Mouse (Mus musculus) neural tube, embryonic 11.5 days (tissue): Measurements from ENCODE around the gene Gm49425. TPM values are rescaled to one million over a fixed set of nuclear protein-coding genes. Genes with fewer than 3 reads are reported as not detected.

ENCODE experiments used
- ATAC-seq: fragments of 200-750 bp; cut with Nextera tagmentation; 2 replicates; pipeline ENCODE4 v1.8.0; 2017; ENCODE audit warnings: moderate number of reproducible peaks, mild to moderate bottlenecking, moderate TSS enrichment, moderate library complexity; ENCODE audit not compliant: insufficient read depth, low FRiP score, low TSS enrichment
- DNase-seq: peaks from one replicate; pipeline ENCODE4 v3.0.0-alpha.2; 2015; ENCODE audit warnings: low spot score
- H3K27ac ChIP-seq: fragments of 300-500 bp; sonication (generic); 2 replicates; pipeline ENCODE4 v1.5.1; 2014; ENCODE audit warnings: low read depth, mild to moderate bottlenecking, low read length
- H3K27me3 ChIP-seq: fragments of 300-500 bp; sonication (generic); 2 replicates; pipeline ENCODE4 v1.6.1; 2014; ENCODE audit warnings: mild to moderate bottlenecking, low read length, mixed read lengths; ENCODE audit not compliant: control insufficient read depth, insufficient read depth
- H3K36me3 ChIP-seq: fragments of 300-500 bp; sonication (generic); 2 replicates; pipeline ENCODE4 v1.6.1; 2014; ENCODE audit warnings: mild to moderate bottlenecking, low read length, moderate library complexity, mixed read lengths; ENCODE audit not compliant: control insufficient read depth, insufficient read depth
- H3K4me1 ChIP-seq: fragments of 300-500 bp; sonication (generic); 2 replicates; pipeline ENCODE4 v1.6.1; 2014; ENCODE audit warnings: low read length, mixed read lengths; ENCODE audit not compliant: control insufficient read depth, insufficient read depth
- H3K4me2 ChIP-seq: fragments of 300-500 bp; sonication (generic); 2 replicates; pipeline ENCODE4 v1.6.1; 2014; ENCODE audit warnings: low read depth, mild to moderate bottlenecking, moderate library complexity
- H3K4me3 ChIP-seq: fragments of 300-500 bp; sonication (generic); 2 replicates; pipeline ENCODE4 v1.5.1; 2014; ENCODE audit warnings: low read depth, low read length
- H3K9ac ChIP-seq: fragments of 300-500 bp; sonication (generic); 2 replicates; pipeline ENCODE4 v1.6.1; 2014; ENCODE audit warnings: mild to moderate bottlenecking, low read length
- H3K9me3 ChIP-seq: fragments of 300-500 bp; sonication (generic); 2 replicates; pipeline ENCODE4 v1.6.1; 2016; ENCODE audit warnings: low read length; ENCODE audit not compliant: control insufficient read depth
- WGBS: fragments of 180-500 bp; shearing (Covaris S2); extraction: QIAGEN DNeasy Blood & Tissue Kit; methylation state at CpG from one replicate; pipeline ENCODE4 v1.1.7; 2014; 5-methylcytosine and 5-hydroxymethylcytosine counted together
- polyA plus RNA-seq: library from polyadenylated mRNA; unstranded; fragments of >200 nt; fragmentation: Nextera tagmentation; extraction: Ambion mirVana; gene quantifications from 2 replicates; pipeline ENCODE4 v1.2.1, GENCODE M21; 2014

The Gm49425 gene
- polyA plus RNA-seq, 1 experiment from 2014 or later = not detected

- no peaks in the 10 kb centered on the region for H3K27me3 ChIP-seq
- DNase-seq = no peak
Measured at GRCm38 (mm10) chr15:101537864-101538579, 21.0 kb upstream of the Gm49425 start.

GRCm38 (mm10) chr15:101536054-101536850, 19.2 kb upstream of the Gm49425 start:
- Histone ChIP-seq H3K36me3 (no peaks in the 10 kb centered on the region), H3K4me2 (no peak overlapping the region), H3K4me3 (no peak overlapping the region), H3K9ac (no peak overlapping the region), H3K4me1 (no peaks in the 10 kb centered on the region; the same call in 1 of the 2 replicates), H3K9me3 (no peaks in the 10 kb centered on the region), H3K27ac (no peak overlapping the region), H3K27me3 (no peaks in the 10 kb centered on the region)
- ATAC-seq (no peak), DNase-seq (no peak)
- WGBS = 71% methylated on average over 9 of the region's 9 CpGs

More at GRCm38 (mm10) chr15:101537864-101538579, 21.0 kb upstream of the Gm49425 start:
- H3K4me2 ChIP-seq = no peak overlapping the region
- no peak overlapping the region for H3K9ac ChIP-seq
- 40% methylated on average over 7 of the region's 7 CpGs for WGBS
- H3K9me3 ChIP-seq = no peaks in the 10 kb centered on the region
- no peak for ATAC-seq
- H3K4me3 ChIP-seq = no peak overlapping the region
- no peaks in the 10 kb centered on the region; the same call in 1 of the 2 replicates for H3K4me1 ChIP-seq
- H3K27ac ChIP-seq = no peak overlapping the region
- no peaks in the 10 kb centered on the region for H3K36me3 ChIP-seq

GRCm38 (mm10) chr15:101532720-101533119, 15.7 kb upstream of the Gm49425 start, which contains the start of gene Krt84:
Gene Krt84 (minus strand): TSS chr15:101532820.
- no peak for ATAC-seq
- DNase-seq = no peak
- H3K36me3 ChIP-seq = no peaks in the 10 kb centered on the region
- WGBS = 75% methylated on average over 7 of the region's 7 CpGs
- H3K4me2 ChIP-seq = no peak within 1 kb of the TSS
- no peaks in the 10 kb centered on the region for H3K27me3 ChIP-seq
- H3K4me3 ChIP-seq = no peak within 1 kb of the TSS
- no peak within 1 kb of the TSS for H3K9ac ChIP-seq
- H3K4me1 ChIP-seq = no peaks in the 10 kb centered on the region; the same call in 1 of the 2 replicates
- no peak within 1 kb of the TSS for H3K27ac ChIP-seq
- no peaks in the 10 kb centered on the region for H3K9me3 ChIP-seq

GRCm38 (mm10) chr15:101522556-101523232, 5.6 kb upstream of the Gm49425 start:
- DNase-seq (no peak), ATAC-seq (no peak)
- Histone ChIP-seq H3K4me3 (no peak overlapping the region), H3K27ac (no peak overlapping the region), H3K27me3 (no peaks in the 10 kb centered on the region), H3K4me2 (no peak overlapping the region), H3K36me3 (no peaks in the 10 kb centered on the region), H3K4me1 (no peaks in the 10 kb centered on the region), H3K9ac (no peak overlapping the region), H3K9me3 (no peaks in the 10 kb centered on the region)
- WGBS = 82% methylated on average over 4 of the region's 4 CpGs

GRCm38 (mm10) chr15:101519792-101520191, 2.7 kb upstream of the Gm49425 start:
- DNase-seq (peak; percentile 83), ATAC-seq (no peak)
- H3K4me1 ChIP-seq = no peaks in the 10 kb centered on the region
- no peak overlapping the region for H3K4me2 ChIP-seq
- H3K9ac ChIP-seq = no peak overlapping the region
- 21% methylated on average over 2 of the region's 2 CpGs for WGBS
- H3K36me3 ChIP-seq = no peaks in the 10 kb centered on the region
- no peak overlapping the region for H3K4me3 ChIP-seq
- no peak overlapping the region for H3K27ac ChIP-seq
- no peaks in the 10 kb centered on the region for H3K9me3 ChIP-seq
- no peaks in the 10 kb centered on the region for H3K27me3 ChIP-seq

- Histone ChIP-seq H3K36me3 (no peaks in the 10 kb centered on the region), H3K4me3 (no peak overlapping the region), H3K4me2 (no peak overlapping the region), H3K27ac (no peak overlapping the region), H3K9me3 (no peaks in the 10 kb centered on the region), H3K4me1 (no peaks in the 10 kb centered on the region), H3K27me3 (no peaks in the 10 kb centered on the region), H3K9ac (no peak overlapping the region)
- DNase-seq (no peak), ATAC-seq (no peak)
- 71% methylated on average over 9 of the region's 9 CpGs for WGBS
Measured at GRCm38 (mm10) chr15:101508247-101508646, 8.8 kb downstream of the Gm49425 start.

GRCm38 (mm10) chr15:101506896-101507758, 9.9 kb downstream of the Gm49425 start:
- H3K36me3 ChIP-seq = no peaks in the 10 kb centered on the region
- H3K27ac ChIP-seq = no peak overlapping the region
- no peak for DNase-seq
- no peaks in the 10 kb centered on the region for H3K27me3 ChIP-seq
- no peaks in the 10 kb centered on the region for H3K9me3 ChIP-seq
- WGBS = 72% methylated on average over 14 of the region's 14 CpGs
- ATAC-seq = no peak
- no peak overlapping the region for H3K4me3 ChIP-seq
- H3K4me2 ChIP-seq = no peak overlapping the region
- no peaks in the 10 kb centered on the region for H3K4me1 ChIP-seq
- H3K9ac ChIP-seq = no peak overlapping the region

GRCm38 (mm10) chr15:101497181-101497580, 19.9 kb downstream of the Gm49425 start:
- DNase-seq (no peak), ATAC-seq (no peak)
- no peaks in the 10 kb centered on the region for H3K27me3 ChIP-seq
- H3K4me1 ChIP-seq = no peaks in the 10 kb centered on the region
- 80% methylated on average over 2 of the region's 2 CpGs for WGBS
- no peak overlapping the region for H3K4me3 ChIP-seq
- H3K4me2 ChIP-seq = no peak overlapping the region
- H3K9me3 ChIP-seq = no peaks in the 10 kb centered on the region
- H3K9ac ChIP-seq = no peak overlapping the region
- H3K27ac ChIP-seq = no peak overlapping the region
- H3K36me3 ChIP-seq = no peaks in the 10 kb centered on the region
